Mouse (Mus musculus): ENCODE measurements at regions not wholly inside any gene's neighbourhood (a gene's known extent, or its start where the extent isn't known, plus 50 kb on each side); places are given as distances from the start of the nearest gene placed in this dataset.
A peak's percentile ranks its signal among the peaks of the same experiment; 100 is the strongest.
"Not testable (repeated sequence)": the region's sequence is repeated elsewhere in the genome, so short reads cannot be mapped to it uniquely, and the experiment has no call there.

- Histone ChIP-seq H3K4me3 (no peak overlapping the region), H3K4me1 (no peaks in the 10 kb centered on the region), H3K4me2 (replicated peaks) (no peak overlapping the region), H3K9me3 (replicated peaks) (peaks cover 9% of the 10 kb centered on the region; the same call in 1 of the 2 replicates), H3K27me3 (no peaks in the 10 kb centered on the region), H3K9ac (no peak overlapping the region), H3K27ac (no peak overlapping the region), H3K36me3 (no peaks in the 10 kb centered on the region)
- WGBS, result 74% methylated on average over 2 of the region's 2 CpGs
- ATAC-seq (ENCODE audit: low FRiP score), result no peak
Measured at GRCm38 (mm10) chr13:85035903-85036302, 153.3 kb upstream of the Ccnh start.

GRCm38 (mm10) chr13:85036830-85037229 lies 152.4 kb upstream of the Ccnh start:
- Histone ChIP-seq H3K27ac (no peak overlapping the region), H3K36me3 (no peaks in the 10 kb centered on the region), H3K4me2 (replicated peaks) (no peak overlapping the region), H3K9ac (no peak overlapping the region), H3K27me3 (no peaks in the 10 kb centered on the region), H3K4me1 (no peaks in the 10 kb centered on the region), H3K9me3 (replicated peaks) (peaks cover 9% of the 10 kb centered on the region; the same call in 1 of the 2 replicates), H3K4me3 (no peak overlapping the region)
- WGBS, result 83% methylated on average over 1 of the region's 1 CpGs
- ATAC-seq (ENCODE audit: low FRiP score), result no peak

GRCm38 (mm10) chr13:85066585-85067550 lies 122.3 kb upstream of the Ccnh start:
- peak overlapping the region; percentile 84 for H3K27ac ChIP-seq
- no peaks in the 10 kb centered on the region for H3K27me3 ChIP-seq
- 0 out of 2 replicates have a peak, but pooled peaks cover 3% of the 10 kb centered on the region for H3K4me1 ChIP-seq
- peak; percentile 92 for ATAC-seq (ENCODE audit: low FRiP score)
- no peaks in the 10 kb centered on the region for H3K9me3 ChIP-seq (replicated peaks)
- no peak overlapping the region for H3K4me3 ChIP-seq
- H3K9ac ChIP-seq, result no peak overlapping the region
- H3K36me3 ChIP-seq, result no peaks in the 10 kb centered on the region
- H3K4me2 ChIP-seq (replicated peaks), result no peak overlapping the region
- WGBS, result 33% methylated on average over 6 of the region's 6 CpGs

GRCm38 (mm10) chr13:85067551-85068283 lies 121.5 kb upstream of the Ccnh start:
- Histone ChIP-seq H3K9ac (no peak overlapping the region), H3K4me2 (replicated peaks) (no peak overlapping the region), H3K27ac (peak overlapping the region; percentile 84), H3K4me3 (no peak overlapping the region), H3K4me1 (0 out of 2 replicates have a peak, but pooled peaks cover 3% of the 10 kb centered on the region), H3K9me3 (replicated peaks) (no peaks in the 10 kb centered on the region), H3K36me3 (no peaks in the 10 kb centered on the region), H3K27me3 (no peaks in the 10 kb centered on the region)
- ATAC-seq (ENCODE audit: low FRiP score), result 0 out of 2 replicates have a peak, but pooled peaks have one; percentile 14
- 57% methylated on average over 5 of the region's 5 CpGs for WGBS

- Histone ChIP-seq H3K27ac (peak overlapping the region; percentile 68), H3K4me2 (replicated peaks) (no peak overlapping the region), H3K4me1 (0 out of 2 replicates have a peak, but pooled peaks cover 3% of the 10 kb centered on the region), H3K27me3 (no peaks in the 10 kb centered on the region), H3K4me3 (no peak overlapping the region), H3K36me3 (no peaks in the 10 kb centered on the region), H3K9ac (no peak overlapping the region), H3K9me3 (replicated peaks) (no peaks in the 10 kb centered on the region)
- WGBS, result 30% methylated on average over 3 of the region's 3 CpGs
- peak; percentile 72 for ATAC-seq (ENCODE audit: low FRiP score)
Measured at GRCm38 (mm10) chr13:85068403-85068802, 120.8 kb upstream of the Ccnh start.

GRCm38 (mm10) chr13:85083335-85083734 lies 105.9 kb upstream of the Ccnh start:
- no peak for ATAC-seq (ENCODE audit: low FRiP score)
- Histone ChIP-seq H3K4me1 (no peaks in the 10 kb centered on the region), H3K4me2 (replicated peaks) (no peak overlapping the region), H3K27me3 (no peaks in the 10 kb centered on the region), H3K4me3 (no peak overlapping the region), H3K9me3 (replicated peaks) (no peaks in the 10 kb centered on the region), H3K36me3 (no peaks in the 10 kb centered on the region), H3K27ac (no peak overlapping the region), H3K9ac (no peak overlapping the region)
- 82% methylated on average over 5 of the region's 5 CpGs for WGBS

GRCm38 (mm10) chr13:85083742-85084141 lies 105.5 kb upstream of the Ccnh start:
- ATAC-seq (ENCODE audit: low FRiP score), result no peak
- Histone ChIP-seq H3K36me3 (no peaks in the 10 kb centered on the region), H3K4me1 (no peaks in the 10 kb centered on the region), H3K27me3 (no peaks in the 10 kb centered on the region), H3K9me3 (replicated peaks) (no peaks in the 10 kb centered on the region), H3K27ac (no peak overlapping the region), H3K4me3 (no peak overlapping the region), H3K9ac (no peak overlapping the region), H3K4me2 (replicated peaks) (no peak overlapping the region)

- H3K4me1 ChIP-seq, result no peaks in the 10 kb centered on the region
- no peak overlapping the region for H3K4me2 ChIP-seq (replicated peaks)
- H3K9ac ChIP-seq, result no peak overlapping the region
- ATAC-seq (ENCODE audit: low FRiP score), result no peak
- 92% methylated on average over 7 of the region's 7 CpGs for WGBS
- no peaks in the 10 kb centered on the region for H3K27me3 ChIP-seq
- H3K4me3 ChIP-seq, result no peak overlapping the region
- peaks cover 9% of the 10 kb centered on the region; the same call in 1 of the 2 replicates for H3K9me3 ChIP-seq (replicated peaks)
- no peak overlapping the region for H3K27ac ChIP-seq
- H3K36me3 ChIP-seq, result no peaks in the 10 kb centered on the region
Measured at GRCm38 (mm10) chr13:85096174-85096573, 93.0 kb upstream of the Ccnh start.

GRCm38 (mm10) chr13:85123309-85123708 lies 65.9 kb upstream of the Ccnh start:
- H3K4me1 ChIP-seq, result no peaks in the 10 kb centered on the region
- H3K36me3 ChIP-seq, result no peaks in the 10 kb centered on the region
- H3K4me3 ChIP-seq, result no peak overlapping the region
- H3K4me2 ChIP-seq (replicated peaks), result no peak overlapping the region
- no peaks in the 10 kb centered on the region for H3K9me3 ChIP-seq (replicated peaks)
- H3K9ac ChIP-seq, result no peak overlapping the region
- no peaks in the 10 kb centered on the region for H3K27me3 ChIP-seq
- 55% methylated on average over 2 of the region's 2 CpGs for WGBS
- no peak for ATAC-seq (ENCODE audit: low FRiP score)
- H3K27ac ChIP-seq, result no peak overlapping the region

GRCm38 (mm10) chr13:85126573-85127547 lies 62.3 kb upstream of the Ccnh start:
- not testable (repeated sequence) for H3K27ac ChIP-seq
- peak; percentile 100 for ATAC-seq (ENCODE audit: low FRiP score)
- 86% methylated on average over 18 of the region's 18 CpGs for WGBS

GRCm38 (mm10) chr13:85127548-85127925 lies 61.7 kb upstream of the Ccnh start:
- no peak for ATAC-seq (ENCODE audit: low FRiP score)
- no peaks in the 10 kb centered on the region for H3K9me3 ChIP-seq (replicated peaks)
- H3K4me3 ChIP-seq, result no peak overlapping the region
- H3K36me3 ChIP-seq, result no peaks in the 10 kb centered on the region
- no peak overlapping the region for H3K4me2 ChIP-seq (replicated peaks)
- no peaks in the 10 kb centered on the region for H3K27me3 ChIP-seq
- 72% methylated on average over 1 of the region's 1 CpGs for WGBS
- H3K27ac ChIP-seq, result no peak overlapping the region
- H3K9ac ChIP-seq, result no peak overlapping the region
- H3K4me1 ChIP-seq, result no peaks in the 10 kb centered on the region

More at GRCm38 (mm10) chr13:85126573-85127547, 62.3 kb upstream of the Ccnh start:
- not testable (repeated sequence) for H3K27me3 ChIP-seq; H3K4me1 ChIP-seq; H3K4me2 ChIP-seq (replicated peaks); H3K36me3 ChIP-seq; H3K4me3 ChIP-seq; H3K9ac ChIP-seq; H3K9me3 ChIP-seq (replicated peaks)
